Mouse (Mus musculus): ENCODE measurements at regions not wholly inside any gene's neighbourhood (a gene's known extent, or its start where the extent isn't known, plus 50 kb on each side); places are given as distances from the start of the nearest gene placed in this dataset.
"Not testable (repeated sequence)": the region's sequence is repeated elsewhere in the genome, so short reads cannot be mapped to it uniquely, and the experiment has no call there.

DNA sequence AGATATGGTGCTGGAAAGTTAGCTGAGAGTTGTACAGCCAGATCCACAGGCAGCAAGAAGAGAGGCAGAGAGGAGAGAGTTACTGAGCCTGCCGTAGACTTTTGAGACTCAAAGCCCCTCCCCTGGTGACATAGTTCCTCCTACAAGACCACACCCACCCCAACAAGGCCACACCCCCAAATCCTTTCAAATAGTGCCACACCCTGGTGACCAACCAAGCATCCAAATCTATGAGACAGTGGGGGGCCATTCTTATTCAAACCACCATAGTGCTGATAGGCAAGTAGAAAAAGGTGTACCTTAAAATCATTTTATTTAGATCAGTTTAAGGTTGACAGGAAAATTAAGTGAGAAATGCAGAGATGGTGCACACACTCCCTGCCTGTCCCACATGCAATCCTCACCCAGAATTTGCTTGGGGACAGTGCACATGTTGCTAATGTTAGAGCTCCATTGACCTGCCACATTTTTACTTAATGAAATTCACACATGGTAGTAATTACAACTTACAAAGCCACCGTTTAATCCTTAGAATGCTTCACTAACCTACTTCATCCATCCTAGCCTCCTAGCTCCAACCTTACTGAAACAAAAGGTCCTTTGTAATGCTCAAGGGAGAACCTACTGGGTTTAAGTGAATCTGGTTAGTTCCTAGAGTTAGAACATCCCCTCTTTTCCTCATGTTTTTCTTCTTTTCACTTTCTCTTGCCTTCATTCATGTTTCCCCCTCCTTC lies 86.5 kb downstream of the Phlda1 start:
- no peak for DNase-seq (ENCODE audit: low spot score)

DNA sequence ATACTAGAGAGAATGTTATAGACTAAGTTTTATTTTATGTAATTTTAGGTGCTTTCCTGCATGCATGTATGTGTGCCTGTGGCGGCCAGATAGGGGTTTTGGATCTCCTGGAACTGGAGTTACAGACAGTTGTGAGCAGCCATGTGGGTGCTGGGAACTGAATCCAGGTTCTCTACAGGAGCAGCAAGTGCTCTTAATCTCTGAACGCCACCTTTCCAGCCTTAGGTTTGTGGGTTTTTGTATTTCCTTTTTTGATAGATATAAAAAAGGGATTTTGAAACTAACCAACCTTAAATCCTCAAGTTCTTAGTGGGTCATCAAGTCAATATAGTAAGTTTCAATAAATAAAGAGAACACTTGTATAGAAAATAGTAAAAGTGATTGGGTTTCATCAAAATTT lies 87.2 kb downstream of the Phlda1 start:
- DNase-seq (ENCODE audit: low spot score): no peak

DNA sequence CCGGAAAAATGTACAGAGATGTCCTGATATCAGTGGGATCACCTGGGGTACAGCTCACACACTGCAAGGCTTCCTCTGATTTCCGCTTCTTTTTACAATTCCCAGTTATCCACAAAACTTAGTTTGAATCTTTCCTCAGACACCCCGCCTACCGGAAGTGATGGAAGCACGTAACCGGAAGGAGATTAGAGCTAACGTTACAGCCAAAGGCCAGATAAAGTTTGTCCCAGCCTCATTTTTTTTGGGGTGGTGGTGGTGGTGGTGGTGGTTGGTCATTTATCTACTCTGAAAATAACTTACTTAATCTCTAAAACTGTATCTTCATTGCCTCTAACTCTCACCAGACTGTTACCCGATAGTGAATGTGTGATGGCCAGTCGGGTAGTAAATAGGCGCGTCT lies 88.1 kb downstream of the Phlda1 start:
- DNase-seq (ENCODE audit: low spot score): no peak

DNA sequence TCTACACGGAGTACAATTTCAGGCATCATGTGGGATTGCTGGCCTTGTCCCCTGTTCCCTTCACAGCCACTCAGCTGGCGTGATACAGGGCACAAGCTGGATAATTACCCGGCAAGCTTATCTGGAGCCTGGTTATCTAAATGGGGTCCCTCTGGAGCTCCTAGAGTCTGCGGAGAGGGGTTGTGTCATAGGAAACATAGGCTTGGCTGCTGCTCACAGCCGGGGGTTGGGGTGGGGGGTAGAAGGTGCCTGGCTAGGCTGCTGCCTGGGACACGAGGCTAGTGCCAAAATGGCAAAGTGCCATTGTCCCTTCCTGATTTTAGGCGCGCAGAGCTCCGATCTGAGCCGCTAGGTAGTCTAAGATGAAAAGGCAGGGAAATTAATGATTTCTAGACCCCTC lies 88.6 kb downstream of the Phlda1 start:
- peak; percentile 53 for DNase-seq (ENCODE audit: low spot score)

DNA sequence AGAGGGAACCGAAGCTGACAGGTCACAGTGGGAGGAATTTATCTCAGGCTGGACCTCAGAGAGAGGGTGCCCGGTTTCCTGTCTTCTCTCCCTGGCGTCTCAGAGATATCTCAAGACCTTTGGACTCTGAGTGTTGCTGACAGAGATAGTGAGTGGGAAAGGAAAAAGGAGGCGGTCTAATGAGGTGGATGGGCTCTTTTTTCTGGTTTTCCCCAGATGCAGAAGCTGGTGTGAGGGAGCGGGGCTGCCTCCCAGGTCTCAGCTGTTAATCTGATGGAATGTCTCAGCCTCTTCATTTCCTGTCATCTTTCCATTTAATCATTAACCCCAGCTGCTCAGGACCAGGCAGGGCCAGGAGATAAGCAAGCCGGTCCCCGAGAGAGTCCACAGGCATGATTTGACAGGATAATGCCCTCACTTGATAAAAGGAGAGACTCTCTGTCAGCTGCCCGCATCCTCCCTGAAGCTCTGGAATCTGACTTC lies 89.5 kb downstream of the Phlda1 start:
- peak; percentile 37 for DNase-seq (ENCODE audit: low spot score)

DNA sequence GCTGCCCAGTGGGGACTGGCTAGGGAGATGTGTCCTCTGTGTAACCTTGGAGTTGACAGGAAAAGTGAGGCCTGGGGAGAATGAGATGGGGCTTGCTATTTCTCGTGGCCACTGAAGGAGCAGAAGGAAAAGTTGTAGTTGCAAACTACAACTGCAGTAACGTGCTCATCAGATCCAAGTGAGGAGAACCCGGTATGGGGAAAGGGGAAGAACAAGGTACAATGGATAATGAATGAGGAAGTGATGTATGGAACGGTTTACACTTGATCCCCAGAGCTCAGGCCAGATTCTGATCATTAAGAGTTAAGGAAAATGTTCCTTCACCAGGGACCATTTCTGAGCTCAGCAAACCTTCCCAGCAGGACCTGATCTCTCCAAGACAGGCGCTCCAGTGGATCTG lies 92.6 kb downstream of the Phlda1 start:
- no peak for DNase-seq (ENCODE audit: low spot score)

DNA sequence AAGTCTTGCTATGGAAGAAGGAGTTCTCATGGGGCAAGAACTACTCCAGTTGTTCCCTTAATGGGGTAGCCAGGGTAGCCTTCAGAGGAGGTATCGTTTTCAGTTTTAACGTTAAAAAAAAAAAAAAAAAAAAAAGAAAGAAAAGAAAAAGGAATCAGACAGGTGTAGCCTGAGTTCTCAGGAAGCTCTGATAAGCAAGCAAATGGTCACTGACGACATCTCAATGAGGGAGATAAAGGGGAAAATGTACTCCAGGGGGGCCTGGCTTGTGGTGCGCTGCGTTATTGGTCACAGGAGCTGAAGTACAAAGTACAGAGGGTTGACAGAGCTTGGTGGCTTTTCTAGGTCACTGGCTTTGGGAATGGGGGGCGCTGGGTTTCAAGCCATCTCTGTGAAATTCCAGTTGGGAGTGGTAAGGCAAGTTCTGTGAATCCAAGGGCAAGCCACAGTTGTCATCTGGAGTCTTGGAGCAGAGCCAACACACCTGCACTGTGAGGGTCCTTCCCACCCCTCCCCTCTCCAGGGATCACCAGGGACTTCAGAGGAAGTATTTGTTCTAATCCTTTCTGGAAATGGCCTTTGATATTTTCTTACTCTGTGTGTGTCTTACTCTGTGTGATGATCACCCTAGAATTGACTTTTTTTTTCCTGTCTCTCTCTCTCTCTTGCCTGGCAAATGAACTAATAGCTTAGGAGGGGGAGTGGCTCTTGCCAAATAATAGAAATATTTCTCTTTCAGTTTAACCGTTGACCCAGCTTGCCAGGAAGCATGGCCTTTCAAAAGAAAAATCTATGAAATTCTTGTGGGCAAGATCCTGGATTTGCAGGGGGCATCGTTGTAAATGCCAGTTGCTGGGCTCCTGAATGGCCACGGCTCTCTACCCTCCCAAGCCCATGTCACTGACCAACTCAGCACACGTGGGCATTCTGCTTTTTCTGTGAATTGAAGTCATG lies 93.5 kb downstream of the Phlda1 start:
- no peak for DNase-seq (ENCODE audit: low spot score)

DNA sequence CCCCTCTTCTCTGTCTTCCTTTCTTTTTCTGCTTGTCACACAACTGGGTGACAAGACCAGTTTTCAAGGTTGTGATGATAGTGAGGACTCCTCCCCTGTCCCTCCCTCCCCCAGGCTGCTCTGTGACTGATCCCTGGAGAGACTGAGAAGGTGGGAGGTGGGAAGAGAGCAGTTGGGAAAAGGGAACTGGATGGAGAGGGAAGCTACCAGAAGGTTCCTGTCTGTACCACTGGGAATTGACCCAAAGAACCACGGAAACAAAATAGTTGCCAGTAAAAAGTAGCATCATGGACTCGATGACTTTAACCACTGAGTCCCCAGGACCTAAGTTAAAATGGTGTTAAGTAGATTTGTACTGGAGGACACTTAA lies 94.2 kb downstream of the Phlda1 start:
- DNase-seq (ENCODE audit: low spot score): no peak

DNA sequence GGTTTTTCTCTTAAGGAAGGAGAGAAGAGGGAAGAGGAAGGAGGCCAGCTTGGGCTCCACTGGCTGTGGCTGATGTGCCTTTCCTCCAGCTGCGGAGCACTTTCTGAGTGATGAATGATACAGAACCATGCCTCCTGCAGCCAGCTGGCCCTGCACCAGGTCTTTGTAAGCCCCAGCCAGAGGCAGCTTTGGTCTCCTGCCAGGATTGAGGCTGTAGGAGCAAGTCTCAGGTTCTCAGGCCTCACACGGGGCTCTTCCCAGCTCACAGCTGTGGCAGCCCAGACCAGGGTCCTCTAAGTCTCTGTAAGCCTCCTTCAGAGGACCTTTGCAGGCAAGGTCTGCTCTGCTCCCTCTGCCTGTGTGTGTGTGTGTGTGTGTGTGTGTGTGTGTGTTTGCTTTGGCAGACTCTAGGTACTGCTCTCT lies 94.6 kb downstream of the Phlda1 start:
- DNase-seq (ENCODE audit: low spot score): peak; percentile 96

DNA sequence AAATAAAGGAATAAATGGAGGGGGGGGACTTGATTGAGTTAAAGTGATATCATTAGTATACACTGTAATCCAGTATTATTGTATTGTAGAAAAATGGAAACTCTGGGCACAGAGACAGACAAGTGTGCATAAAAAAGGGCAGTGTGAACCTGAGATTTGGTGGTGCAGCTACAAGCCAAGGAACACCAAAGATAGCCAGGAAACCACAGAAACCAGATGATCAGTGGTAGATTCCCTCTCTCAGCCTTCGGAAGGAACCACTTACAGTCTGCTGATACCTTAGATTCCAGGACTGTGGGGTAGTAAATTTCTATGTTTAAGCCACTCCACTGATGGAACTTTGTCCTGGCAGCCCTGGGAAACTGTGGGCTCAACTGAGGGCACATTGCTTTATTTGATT lies 97.1 kb downstream of the Phlda1 start:
- no peak for DNase-seq (ENCODE audit: low spot score)

DNA sequence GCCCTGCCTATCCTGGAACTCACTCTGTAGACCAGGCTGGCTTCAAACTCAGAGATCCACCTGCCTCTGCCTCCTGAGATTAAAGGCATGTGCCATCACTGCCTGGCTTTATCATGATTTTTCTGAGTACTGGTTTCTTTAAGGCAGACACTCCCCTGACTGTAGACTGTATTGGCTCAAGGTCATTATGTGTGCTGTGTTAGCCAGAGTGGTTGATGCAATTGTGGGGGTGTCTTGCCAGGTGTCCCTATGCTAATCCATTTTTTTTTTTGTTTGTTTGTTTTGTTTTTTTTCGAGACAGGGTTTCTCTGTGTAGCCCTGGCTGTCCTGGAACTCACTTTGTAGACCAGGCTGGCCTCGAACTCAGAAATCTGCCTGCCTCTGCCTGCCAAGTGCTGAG lies 101.3 kb downstream of the Phlda1 start:
- DNase-seq (ENCODE audit: low spot score): not testable (repeated sequence)

DNA sequence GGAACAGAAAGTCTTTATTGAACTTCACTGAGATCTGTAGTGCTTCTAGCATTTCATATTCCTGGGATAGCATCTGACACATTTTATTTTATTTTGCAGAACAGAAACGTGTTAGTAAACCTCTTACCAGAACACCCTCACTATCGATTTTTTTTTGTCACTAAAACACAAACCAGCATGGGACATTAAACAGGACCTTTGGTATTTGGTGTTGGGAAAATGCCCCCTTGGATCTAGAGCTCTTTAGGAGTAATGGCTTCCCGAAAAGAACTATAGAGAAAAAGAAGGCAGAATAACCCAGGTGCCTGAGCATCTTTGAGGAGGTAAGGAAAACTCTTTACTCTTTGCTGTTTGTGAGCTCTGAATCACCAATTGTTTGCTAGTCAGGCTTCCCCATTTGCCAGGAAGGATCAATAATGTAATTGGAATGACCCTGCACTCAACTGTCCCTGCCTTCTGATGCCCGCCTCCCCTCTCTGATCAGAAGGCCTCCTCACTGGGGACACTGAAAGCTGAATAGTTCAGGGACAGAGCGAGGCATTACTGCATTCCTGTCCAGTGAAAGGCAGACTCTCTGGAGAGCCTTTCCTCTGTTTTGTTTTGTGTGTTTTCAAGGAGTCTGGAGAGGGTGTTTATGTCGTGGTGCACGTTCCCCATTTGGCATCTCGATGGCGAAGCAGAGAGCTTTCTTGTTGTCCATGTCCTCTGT lies 102.5 kb downstream of the Phlda1 start:
- DNase-seq (ENCODE audit: low spot score): no peak

DNA sequence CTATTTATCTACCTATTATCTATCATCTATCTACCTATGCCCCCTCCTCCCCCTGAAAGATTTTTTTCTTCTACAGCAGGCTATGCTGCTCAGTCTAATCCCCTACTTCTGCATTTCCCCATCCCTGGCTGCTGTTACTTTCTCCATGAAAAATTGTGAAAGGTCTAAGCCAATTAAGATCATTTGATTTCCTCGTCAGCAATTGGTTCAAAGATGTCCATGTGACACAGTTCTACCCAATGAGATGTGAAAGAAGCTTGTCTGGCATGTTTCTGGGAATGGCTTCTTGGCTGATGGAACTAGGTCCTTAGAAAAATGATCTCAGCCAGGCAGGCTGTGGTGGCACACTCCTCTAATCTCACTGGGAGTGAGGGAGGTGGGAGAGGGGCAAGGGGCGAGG lies 103.8 kb downstream of the Phlda1 start:
- DNase-seq (ENCODE audit: low spot score): no peak

DNA sequence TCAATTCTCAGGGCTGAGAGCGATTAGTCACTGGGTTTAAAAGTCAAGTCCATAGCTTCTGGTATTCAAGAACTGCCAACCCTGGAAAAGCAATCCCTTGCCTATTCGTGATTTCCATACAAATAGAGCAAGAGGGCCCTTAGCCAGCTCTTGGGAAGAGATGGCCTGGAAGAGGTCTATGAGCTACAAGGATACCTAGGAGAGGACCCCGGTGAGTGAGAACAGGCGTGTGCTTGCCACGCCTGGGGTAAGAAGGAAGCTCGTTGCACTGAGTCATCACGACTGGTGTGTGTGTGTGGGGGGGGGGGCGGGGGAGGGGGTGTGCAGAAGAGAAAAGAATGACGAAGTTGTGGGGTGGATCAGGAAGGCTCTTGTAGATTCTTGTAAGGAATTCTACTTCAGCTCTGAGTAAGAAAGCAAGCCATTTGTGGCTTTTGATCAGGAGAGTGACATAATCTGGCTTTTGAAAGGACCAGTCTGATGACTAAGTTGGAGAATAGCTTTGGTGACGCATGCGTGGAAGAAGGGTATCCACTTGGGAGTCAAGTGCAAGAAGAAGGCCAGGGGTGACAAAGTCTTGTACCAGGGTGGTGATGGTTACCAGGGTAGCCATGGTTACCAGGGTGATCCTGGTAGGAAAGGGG lies 113.7 kb downstream of the Phlda1 start:
- DNase-seq (ENCODE audit: low spot score): no peak

DNA sequence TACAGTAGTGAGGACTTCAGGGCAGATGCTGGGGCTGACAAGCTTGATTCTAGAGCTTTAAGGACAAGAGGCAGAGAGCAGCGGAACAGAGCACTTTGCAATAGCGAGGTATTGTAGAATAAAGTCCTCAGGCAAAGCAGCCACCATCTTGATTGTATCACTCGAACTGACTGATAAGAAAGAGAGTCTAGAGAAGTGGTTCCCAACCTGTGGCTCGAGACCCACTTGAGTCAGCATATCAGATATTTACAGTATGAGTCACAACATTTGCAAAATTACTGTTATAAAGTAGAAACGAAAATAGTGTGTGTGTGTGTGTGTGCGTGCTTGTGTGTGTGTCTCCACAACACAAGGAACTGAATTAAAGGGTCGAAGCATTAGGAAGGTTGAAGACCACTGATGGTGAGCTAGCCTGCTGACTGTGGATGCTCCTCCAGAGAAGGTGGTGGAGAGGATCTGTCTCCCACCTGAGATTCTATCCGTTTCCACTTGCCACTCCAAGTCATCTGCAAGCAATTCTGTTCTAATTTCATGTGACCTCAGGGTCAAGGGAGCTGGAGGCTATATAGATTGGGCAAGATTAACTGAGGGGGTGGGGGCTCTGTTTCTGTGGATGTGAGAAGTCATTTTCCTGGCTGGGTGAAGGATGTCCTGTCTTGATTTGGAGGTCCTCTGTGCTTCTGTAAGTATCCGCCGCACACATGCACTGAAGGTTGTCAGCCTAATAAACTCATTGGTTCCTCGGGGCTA lies 115.0 kb downstream of the Phlda1 start:
- no peak for DNase-seq (ENCODE audit: low spot score)

DNA sequence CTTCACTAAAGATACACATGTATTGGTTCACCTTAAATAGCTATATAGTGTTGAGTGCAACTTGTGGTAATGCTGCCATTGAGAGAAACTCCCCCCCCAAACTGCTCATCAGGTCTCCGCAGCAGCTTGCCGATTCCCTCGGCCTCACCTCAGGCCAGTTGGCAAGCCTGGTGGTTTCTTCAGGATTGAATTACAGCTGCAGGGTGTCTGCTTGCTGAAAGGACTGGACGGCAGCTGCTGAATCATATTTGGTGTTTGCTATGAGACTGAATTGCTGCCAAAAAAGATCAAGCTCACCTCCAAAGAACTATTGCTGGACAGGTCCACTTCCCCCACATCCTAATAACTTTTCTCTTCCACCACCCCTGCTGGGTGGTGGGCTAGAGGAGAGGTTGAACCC lies 116.7 kb downstream of the Phlda1 start:
- peak; percentile 26 for DNase-seq (ENCODE audit: low spot score)

DNA sequence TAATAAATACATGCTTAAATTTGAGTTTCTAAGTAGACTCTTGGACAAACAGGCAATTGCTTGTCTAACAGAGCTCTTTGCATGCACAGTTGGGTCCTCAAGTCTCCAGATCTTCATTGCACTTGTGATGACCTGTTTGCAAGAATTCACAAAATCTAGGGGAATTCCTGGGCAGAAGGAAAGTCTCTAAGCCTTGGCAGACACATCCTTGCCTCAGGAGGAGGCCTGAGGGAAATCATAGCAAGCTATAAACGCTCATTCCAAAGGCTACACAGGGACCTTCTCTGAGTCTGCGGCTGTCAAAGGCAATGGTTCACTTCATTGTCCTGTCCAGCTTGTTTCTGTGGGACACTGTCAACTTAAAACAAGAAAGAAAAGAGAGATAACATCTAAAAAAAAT lies 117.9 kb downstream of the Phlda1 start:
- DNase-seq (ENCODE audit: low spot score): no peak

DNA sequence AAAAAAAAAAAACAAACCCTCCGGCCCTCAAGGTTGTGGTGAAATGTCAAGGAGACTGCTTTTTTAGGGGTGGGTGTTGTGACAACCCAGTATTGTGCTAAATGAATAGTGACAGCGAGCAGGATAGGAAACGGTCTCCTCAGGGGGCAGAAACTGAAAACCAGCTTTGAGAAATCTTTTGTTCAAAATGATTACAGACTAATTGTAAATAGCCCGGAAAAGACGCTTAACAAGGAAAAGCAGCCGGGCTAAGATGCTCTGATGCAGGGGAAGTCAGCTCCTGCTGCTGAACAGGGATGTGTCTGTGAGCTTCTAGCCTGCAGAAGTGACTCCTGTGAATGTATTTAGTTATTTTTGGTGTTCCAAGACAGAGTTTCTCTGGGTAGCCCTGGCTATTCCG lies 118.5 kb downstream of the Phlda1 start:
- DNase-seq (ENCODE audit: low spot score): no peak

DNA sequence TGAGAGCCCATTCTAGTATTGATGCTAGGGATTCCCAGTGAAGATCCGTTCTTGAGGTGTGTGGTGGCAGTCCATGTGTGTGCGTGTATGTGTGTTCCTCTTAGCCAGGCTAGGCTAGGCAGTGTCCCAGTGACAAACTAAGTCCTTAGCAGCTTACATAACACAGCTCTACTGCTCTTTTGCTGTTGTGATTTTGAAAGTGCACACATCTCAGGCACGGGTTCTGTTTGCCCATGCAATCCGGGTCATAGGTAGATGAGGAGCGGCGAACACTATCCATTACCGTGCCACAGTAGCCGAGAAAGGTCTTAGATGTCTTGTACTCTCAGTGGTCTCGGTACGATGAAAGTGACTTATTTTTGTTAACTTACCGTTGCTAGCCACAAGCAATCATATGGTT lies 119.5 kb downstream of the Phlda1 start:
- no peak for DNase-seq (ENCODE audit: low spot score)

DNA sequence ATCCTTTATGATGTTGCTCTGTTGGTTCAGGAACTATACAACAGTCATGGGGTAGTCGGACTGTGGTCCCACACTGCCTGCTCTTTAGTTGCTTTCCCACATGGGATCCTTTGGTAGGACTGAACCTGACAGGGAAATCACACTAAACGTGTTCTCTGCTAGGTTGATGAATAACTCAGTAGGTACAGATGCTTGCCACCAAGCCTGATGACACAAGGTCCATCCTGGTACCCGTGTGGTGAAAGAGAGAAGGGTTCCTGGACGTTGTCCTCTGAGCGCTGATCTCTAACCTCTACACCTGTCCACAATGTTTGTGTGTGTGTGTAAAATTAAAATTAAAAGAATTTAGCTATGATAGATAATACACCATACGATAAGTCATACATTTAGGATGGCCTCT lies 119.9 kb downstream of the Phlda1 start:
- no peak for DNase-seq (ENCODE audit: low spot score)

DNA sequence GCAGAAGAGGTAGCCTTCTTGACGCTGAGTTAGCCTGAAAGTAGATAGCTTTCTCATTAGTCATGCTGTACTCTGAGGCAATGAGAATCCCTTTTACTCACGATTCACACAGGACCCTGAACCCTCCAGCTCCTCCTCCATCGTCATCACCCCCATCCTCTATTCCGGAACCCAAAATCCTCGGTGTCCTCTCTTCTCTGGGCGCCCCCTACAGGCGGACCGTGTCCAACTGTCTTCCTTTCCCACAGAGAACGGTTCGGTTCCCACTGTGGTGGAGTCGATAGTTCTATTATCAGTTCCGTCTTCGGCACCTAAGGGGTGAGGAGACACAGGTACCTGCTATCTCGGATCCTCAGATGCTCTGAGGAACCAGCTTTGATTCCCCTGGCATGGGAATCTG lies 130.2 kb downstream of the Phlda1 start:
- DNase-seq (ENCODE audit: low spot score): no peak

All from MN1 (cell line).